Mouse (Mus musculus): ENCODE measurements around the gene Rnf222.

The Rnf222 gene

DNA sequence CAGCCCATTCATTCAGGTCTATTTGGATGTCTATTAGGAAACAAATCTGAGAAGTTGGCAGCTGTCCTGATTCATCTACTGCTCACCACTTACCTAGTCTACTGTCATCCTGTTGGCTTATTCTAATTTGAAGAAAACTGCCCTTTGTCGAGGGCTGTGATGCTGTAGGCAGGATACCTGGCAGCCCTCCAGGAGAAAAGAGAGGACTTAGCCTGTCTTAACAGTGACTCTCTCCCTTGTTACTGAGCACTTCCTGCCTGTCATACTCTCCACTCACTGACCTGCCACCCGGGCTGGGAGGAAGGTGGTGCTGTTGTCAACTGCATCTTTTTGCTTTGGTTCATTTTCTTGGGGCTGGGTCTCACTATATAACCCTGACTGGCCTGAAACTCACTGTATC, 2.3 kb downstream of the Rnf222 start:
- CTCF ChIA-PET: no interaction called here

DNA sequence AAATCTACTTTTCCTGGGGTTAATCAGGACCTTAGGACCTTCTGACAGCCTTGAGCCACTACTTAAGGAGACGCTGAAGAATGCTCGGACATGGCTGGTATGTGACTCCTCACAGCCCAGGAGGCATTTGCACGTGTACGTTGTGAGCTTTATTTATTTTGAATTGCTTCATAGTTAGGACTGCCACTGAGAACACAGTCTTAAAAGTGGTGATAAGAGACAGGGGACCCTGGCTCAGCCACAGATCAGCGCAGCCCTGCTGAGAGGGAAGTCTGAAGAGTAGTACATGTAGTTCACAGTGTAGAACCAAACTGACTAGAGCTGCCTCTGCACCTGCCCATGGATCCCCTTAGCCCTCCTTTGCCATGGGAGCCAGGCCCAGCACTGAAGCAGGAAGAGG, 3.5 kb downstream of the Rnf222 start:
- CTCF ChIA-PET: no interaction called here

DNA sequence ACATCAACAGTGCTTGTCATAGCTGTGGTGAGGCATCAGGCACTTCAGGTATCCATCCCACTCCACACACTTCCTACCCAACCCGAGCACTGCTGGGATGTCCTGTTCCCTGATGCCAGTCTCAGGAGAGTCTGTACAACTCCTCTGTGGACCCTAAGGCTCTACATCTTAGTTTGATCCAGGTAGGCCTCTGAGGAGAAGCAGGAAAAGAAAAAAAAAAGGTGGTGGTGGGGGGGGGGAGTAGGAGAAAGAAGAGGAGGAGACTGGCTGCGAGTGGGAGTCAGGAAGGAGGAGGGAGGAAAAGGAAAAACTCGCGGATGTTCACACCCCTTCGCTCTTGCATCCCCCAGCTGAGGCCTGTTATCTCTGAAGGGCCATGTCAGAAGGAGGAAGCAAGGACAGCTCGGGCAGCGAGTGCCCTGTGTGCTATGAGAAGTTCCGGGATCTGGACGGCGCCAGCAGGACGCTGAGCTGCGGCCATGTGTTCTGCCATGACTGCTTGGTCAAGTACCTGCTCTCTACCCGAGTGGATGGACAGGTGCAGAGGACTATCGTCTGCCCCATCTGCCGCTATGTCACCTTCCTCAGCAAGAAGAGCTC, 4.0 kb downstream of the Rnf222 start:
- CTCF ChIA-PET: no interaction called here

- CTCF ChIA-PET: no interaction called here
Observed at GRCm38 (mm10) chr11:68893911-68894464, 5.6 kb downstream of the Rnf222 start.

DNA sequence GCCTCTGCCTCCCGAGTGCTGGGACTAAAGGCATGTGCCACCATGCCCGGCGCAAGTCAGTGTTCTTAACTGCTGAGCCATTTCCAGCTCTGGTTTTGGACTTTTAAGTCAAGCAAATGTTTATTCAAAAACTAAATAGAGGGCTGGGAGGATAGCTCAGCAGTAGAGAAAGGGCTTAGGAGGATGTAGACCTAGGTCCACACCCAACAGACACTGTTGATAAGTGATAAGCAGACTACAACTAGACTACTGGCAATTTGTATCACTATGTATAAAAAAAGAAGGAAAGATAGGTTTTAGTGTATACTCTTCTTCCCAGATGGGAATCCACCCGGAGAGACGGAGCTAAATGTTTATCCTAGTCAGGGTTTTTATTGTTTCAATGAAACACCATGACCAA, 7.9 kb downstream of the Rnf222 start:
- CTCF ChIA-PET: interaction anchor here (0.6 kb wide), 1 partner anchor 69 kb away, joined by 7 read pairs; no protein-coding TSS in a partner anchor

DNA sequence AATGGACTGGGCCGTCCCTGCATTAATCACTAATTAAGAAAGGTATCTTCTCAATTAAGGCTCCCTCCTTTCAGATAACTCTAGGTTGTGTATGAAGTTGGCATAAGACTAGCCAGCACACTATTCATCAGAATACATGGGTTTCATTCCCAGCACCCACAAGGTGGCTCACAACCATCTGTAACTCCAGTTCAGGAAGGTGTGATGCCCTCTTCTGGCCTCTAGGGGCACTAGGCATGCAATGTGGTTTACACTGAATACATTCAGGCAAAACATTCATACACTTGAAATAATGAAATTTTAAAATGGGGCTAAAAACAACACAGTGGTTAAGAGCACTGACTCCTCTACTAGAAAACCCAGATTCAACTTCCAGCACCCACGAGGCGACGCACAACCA, 8.8 kb downstream of the Rnf222 start:
- CTCF ChIA-PET: interaction anchor here (0.6 kb wide), 1 partner anchor 69 kb away, joined by 7 read pairs; no protein-coding TSS in a partner anchor

GRCm38 (mm10) chr11:68897838-68898237, 9.5 kb downstream of the Rnf222 start:
- CTCF ChIA-PET: interaction anchor here (0.7 kb wide), 1 partner anchor 68 kb away, joined by 3 read pairs; no protein-coding TSS in a partner anchor

DNA sequence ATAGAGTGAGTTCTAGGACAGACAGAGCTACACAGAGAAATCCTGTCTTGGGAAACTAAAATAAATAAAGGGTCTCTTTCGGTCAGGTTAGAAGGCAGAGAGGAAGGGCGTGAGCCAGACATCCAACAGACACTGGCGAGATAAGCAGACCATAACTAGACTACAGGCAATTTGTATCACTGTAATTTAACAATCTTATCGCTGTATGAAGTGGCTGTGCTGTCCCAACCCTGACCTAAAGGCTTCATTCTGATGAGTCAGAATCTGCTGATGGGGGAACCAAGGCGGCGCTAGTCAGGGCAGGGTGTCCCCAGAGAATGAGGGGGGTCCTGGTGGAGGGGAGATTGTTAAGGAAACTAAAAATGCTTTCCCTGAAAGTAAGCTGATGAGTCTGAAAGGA, 10.4 kb downstream of the Rnf222 start:
- CTCF ChIA-PET: interaction anchor here (0.7 kb wide), 1 partner anchor 69 kb away, joined by 3 read pairs; no protein-coding TSS in a partner anchor

- CTCF ChIA-PET: no interaction called here
Observed at GRCm38 (mm10) chr11:68899815-68900214, 11.5 kb downstream of the Rnf222 start.

DNA sequence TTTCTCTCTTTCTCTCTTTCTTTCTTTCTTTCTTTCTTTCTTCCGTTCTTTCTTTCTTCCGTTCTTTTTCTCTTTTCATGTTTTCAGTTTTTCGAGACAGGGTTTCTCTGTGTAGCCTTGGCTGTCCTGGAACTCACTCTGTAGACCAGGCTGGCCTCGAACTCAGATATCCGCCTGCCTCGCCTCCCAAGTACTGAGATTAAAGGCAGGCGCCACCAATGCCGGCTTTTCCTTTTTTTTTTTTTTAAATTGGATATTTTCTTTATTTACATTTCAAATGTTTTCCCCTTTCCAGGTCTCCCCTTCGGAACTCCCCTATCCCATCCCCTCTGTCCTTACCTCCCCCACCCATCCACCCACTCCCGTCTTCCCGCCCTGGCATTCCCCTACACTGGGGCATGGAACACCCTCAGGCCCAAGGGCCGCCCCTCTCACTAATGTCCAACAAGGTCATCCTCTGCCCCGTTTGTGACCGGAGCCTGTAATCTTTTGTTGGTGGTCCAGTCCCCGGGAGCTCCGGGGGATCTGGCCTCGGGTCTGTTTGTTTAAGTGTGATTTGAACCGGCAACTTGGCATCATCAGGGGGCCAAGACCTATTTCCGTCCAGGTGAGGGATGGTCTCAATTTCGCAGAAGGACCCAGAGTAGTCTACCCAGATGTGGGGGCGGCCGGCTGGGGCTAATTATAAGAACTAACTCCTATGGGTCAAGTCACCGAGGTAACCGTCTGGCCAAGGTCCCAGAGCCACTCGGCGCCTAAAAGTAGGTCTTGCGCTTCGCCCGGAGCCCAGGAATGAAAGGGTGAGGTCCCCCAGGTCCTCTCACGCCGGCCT, 12.4 kb downstream of the Rnf222 start:
- CTCF ChIA-PET: no interaction called here

- CTCF ChIA-PET: no interaction called here
Observed at GRCm38 (mm10) chr11:68901351-68902046, 13.1 kb downstream of the Rnf222 start, which contains the start of gene Rpl26. Gene Rpl26, plus strand, starts transcription at chr11:68901583.

GRCm38 (mm10) chr11:68902047-68902364, 13.7 kb downstream of the Rnf222 start:
- CTCF ChIA-PET: no interaction called here

- CTCF ChIA-PET: no interaction called here
Observed at GRCm38 (mm10) chr11:68902367-68902766, 14.0 kb downstream of the Rnf222 start.

DNA sequence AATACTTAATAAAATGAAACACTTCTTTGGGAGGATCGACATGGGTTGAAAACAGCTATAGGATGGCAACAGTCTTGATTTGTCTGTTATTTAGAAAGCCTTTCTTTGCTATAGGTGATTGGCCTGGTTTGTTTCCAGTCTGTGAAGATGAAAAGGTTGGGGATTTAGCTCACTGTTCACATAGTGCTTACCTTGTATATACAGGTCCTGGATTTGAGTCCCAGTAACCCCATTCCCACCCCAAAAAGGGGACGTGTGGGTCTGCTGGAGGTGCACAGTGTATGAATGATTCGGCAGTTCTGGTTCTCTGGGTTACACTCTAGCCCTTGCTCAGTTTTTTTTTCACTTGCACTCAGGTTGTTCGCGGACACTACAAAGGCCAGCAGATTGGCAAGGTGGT, 14.5 kb downstream of the Rnf222 start:
- CTCF ChIA-PET: no interaction called here

DNA sequence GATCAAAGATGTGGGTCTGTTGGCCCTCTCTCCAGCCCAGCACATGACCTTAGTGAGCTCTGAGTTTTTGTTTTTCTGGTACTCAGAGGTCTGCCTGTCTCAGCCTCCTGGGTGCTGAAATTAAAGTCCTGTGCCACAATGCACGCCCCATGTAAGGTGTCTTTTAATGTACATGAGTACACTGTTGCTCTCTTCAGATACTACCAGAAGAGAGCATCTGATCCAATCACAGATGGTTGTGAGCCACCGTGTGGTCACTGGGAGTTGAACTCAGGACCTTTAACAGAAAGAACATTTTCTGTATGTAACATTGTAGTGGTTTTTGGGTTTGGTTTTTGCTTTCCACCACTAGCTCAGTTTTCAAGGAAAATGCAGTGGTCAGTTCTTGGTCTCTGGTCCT, 15.4 kb downstream of the Rnf222 start:
- CTCF ChIA-PET: no interaction called here

- CTCF ChIA-PET: no interaction called here
Observed at GRCm38 (mm10) chr11:68904375-68905137, 16.2 kb downstream of the Rnf222 start.

DNA sequence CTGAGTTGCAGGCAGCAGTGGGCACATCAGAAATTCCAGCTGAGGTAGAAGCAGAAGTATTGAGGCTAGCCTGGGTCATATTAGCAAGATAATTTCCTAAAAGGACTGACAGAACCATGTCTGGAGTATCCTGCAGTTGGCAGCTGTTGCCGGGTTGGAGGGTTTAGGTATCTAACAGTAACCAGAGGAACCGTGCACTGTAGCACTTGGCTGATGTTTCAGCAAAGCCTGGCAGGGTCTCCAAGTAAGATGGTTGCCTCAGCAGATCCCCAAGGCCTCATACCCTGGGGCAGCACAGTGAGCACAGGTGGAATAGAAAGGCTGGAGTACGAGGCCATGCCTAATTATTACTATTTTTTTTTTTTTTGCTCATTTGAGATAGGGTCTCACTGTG, 16.8 kb downstream of the Rnf222 start:
- CTCF ChIA-PET: no interaction called here

DNA sequence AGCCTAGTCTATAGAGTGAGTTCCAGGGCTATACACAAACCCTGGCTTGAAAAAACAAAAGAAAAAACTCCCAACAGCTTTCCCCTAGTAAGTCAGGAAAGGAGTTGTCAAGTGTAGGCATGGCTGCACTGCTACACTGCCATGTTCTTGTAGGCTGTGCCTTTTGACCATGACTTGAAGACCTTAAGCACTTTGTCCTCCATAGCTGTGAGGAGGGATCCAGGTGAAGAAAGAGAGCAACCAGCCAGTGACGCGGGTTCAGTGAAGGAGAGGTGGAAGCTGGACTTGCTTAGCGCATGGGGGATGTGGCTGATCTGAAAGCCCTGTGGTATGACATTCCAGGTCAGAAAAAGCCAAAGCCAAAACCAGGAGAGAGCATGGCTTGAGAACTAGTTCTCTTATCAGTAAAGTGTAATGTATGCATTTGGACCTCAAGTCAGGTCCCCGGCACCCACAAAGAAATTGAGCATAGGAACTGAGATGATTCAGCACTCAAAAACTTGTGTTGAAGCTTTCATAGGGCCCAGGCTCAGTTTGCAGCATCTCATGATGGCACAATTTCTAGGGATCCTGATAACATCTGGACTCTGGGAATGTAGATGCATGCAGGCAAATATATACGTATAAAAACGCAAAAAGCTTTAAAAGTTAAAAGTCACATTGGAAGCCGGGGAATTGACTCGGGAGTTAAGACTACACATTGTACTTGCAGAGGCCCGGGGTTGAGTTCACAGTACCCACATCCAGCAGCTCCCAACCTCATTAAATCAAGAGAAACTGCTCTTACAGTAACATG, 17.5 kb downstream of the Rnf222 start:
- CTCF ChIA-PET: no interaction called here

DNA sequence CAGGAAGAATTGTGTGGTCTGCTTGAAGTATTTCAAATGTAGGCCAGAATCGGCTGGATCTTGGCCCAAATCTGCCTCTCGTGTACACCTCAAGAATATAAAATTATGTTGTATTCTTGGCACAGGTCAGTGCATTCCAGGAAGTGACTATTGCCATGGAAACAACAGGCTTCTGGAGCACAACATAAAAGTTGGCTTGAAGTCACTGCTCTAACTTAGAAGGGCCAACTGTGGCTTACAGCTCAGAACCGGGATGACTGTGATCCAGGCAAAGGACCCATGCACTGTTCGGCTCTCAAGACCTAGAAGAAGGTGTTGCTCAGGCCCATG, 18.1 kb downstream of the Rnf222 start:
- CTCF ChIA-PET: no interaction called here

GRCm38 (mm10) chr11:68907251-68907650, 18.9 kb downstream of the Rnf222 start:
- CTCF ChIA-PET: no interaction called here

DNA sequence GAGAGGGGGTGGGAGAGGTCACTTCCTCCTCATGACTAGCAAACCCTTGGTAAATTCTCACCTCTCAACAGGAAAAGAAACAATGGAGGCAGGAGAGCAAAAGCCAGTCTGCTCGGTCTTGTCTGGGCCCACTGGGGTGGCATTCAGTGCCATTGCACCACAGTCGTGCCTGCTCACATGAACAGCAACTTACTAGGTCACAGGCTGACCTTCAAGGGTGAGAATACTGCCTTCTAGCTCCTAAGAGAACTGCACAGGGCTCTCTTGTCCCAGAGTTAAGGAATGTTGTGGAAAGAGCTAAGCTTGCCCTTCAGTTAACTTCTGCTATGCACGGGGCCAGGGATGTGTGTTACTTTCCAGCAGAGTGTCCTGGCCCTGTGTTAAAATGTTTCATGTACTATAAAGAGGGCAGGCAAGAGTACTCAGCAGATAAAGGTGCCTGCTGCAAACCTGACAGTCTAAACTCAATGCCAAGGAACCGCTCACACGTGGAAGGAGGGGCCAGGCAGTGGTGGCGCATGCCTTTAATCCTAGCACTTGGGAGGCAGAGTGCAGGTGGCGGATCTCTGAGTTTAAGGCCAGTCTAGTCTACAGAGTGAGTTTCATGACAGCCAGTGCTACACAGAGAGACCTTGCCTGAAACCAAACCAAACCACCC, 20.6 kb downstream of the Rnf222 start:
- CTCF ChIA-PET: interaction anchor here (0.5 kb wide), 1 partner anchor 66 kb away, joined by 4 read pairs; the partner anchor contains the start of gene Rangrf

Data from spleen, embryonic (tissue).